Mouse (Mus musculus): ENCODE measurements around the gene Chchd4.

GRCm38 (mm10) chr6:91486736-91487453 is 13.5 kb upstream of the Chchd4 start:
- TF ChIP-seq CTCF (IDR thresholded peaks at IDR 0.05; ENCODE audit: extremely low read depth, insufficient read depth, low read length) (no peak), POLR2A (IDR thresholded peaks at IDR 0.05; ENCODE audit: extremely low read depth, insufficient read depth, low read length) (no peak)
